Mouse (Mus musculus) retina, adult 2 months (tissue): Measurements from ENCODE around the gene Ssr2.
"Not testable (repeated sequence)": the region's sequence is repeated elsewhere in the genome, so short reads cannot be mapped to it uniquely, and the experiment has no call there.

Experiments used
- DNase-seq: peaks from one replicate; pipeline ENCODE4 v3.0.0-alpha.2; 2012; ENCODE audit warnings: low read depth, low spot score

Gene Ssr2

GRCm38 (mm10) chr3:88596547-88596946, 20.9 kb downstream of the Ssr2 start:
- not testable (repeated sequence) for DNase-seq

GRCm38 (mm10) chr3:88602466-88602865, 26.8 kb downstream of the Ssr2 start:
- no peak for DNase-seq

GRCm38 (mm10) chr3:88603714-88604161, 28.1 kb downstream of the Ssr2 start:
- no peak for DNase-seq

GRCm38 (mm10) chr3:88604863-88605262, 29.2 kb downstream of the Ssr2 start:
- DNase-seq = no peak

- DNase-seq = not testable (repeated sequence)
Observed at GRCm38 (mm10) chr3:88605666-88606065, 30.0 kb downstream of the Ssr2 start, which contains the start of gene Arhgef2. Gene Arhgef2 (plus strand): TSS chr3:88605966.

DNA sequence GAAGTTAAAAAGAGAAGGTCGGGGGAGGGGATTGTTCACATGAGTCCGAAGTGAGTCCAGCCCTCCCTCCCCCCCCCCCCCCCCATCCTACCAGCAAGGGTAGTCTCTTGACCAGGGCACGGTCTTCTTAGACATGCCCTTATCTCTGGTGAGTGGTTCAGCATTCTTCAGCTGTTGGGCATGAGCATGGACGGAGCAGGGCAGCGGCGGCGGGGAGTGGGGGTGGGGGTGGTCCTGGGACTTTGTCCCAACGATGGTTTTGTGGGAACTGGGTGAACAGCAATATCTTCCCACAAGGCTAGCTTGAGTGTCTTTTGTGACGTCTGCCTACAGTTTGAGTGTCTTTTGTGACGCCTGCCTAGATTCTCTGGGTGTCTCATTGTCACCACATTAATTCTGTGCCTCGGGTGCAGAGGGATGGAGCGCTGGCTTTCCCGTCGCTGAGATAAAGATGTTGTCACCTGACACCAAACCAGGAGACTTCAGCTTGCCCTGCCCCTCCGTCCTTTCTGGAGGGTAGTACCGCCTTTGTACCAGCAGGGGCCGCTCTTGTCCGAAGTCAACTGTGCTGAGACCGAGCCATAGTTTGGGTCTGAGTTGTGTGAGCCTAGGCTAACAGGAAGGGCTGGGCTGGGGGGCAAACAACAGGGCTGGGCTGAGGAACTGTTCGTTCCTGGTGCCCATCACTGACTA, 31.5 kb downstream of the Ssr2 start:
- peak; percentile 66 for DNase-seq

GRCm38 (mm10) chr3:88607758-88608138, 32.1 kb downstream of the Ssr2 start:
- no peak for DNase-seq

GRCm38 (mm10) chr3:88609066-88609465, 33.4 kb downstream of the Ssr2 start:
- no peak for DNase-seq

GRCm38 (mm10) chr3:88614418-88614817, 38.7 kb downstream of the Ssr2 start:
- DNase-seq = no peak

GRCm38 (mm10) chr3:88615117-88615516, 39.4 kb downstream of the Ssr2 start:
- DNase-seq = no peak

DNA sequence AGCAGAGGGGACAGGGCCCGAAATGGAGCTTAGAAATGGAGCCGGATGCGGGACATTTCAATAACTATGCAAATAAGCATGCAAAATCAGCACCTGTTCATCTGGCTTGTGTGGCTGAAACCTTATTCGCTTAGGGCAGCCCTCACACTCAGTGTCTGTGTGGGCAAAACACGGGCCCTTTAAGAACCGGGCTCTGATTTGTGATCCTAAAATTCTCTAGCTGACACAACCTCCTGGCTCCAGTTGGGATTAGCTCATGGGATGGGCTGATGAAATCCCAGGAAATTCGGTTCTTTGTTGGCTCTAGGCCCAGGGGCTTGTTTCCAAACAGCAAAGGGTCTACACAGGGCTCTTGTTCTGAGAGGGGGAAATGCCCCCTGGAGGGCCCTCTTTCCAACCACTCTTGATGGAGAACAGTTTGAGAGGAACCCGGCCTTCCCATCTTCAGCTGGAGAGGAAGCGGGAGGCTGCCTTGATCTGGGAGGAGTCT, 40.3 kb downstream of the Ssr2 start:
- no peak for DNase-seq

GRCm38 (mm10) chr3:88616951-88617500, 41.4 kb downstream of the Ssr2 start:
- no peak for DNase-seq

DNA sequence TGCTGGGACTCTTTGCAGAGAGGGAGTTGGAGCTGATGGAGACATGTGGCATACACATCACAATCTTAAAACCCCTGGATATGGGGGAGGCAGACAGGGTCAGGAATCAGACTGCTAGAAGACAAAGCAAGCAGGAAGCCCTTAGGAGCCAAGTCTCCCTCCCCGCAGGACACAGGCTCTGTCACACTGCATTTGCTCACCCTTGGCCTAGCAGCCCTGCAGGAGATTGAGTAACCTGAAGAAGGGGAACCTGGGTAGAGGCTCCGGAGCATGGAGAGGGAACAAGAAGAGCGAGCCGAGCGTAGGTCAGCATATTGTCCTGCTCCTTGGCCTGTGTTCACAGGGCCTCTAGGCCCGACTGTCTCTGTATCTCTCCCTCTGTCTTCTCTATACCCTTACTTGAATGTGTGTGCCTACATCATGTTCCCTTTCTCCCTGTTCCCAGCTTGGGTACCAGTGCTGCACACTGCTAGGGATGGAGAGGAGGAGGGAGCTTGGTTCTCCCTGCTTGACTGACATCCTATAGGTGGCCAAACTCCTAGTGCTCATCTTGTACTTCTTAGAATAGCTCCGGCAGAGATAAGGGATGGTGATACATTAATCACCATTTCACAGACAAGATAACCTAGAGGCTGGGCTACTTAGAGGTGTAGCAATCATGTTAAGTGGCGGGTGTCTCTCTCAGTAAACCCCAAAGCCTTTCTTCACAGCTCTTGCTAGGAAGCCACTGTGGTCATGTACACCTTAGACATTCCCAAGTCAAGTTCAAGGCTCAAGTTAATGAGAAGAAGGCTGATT, 42.6 kb downstream of the Ssr2 start:
- DNase-seq = no peak

DNA sequence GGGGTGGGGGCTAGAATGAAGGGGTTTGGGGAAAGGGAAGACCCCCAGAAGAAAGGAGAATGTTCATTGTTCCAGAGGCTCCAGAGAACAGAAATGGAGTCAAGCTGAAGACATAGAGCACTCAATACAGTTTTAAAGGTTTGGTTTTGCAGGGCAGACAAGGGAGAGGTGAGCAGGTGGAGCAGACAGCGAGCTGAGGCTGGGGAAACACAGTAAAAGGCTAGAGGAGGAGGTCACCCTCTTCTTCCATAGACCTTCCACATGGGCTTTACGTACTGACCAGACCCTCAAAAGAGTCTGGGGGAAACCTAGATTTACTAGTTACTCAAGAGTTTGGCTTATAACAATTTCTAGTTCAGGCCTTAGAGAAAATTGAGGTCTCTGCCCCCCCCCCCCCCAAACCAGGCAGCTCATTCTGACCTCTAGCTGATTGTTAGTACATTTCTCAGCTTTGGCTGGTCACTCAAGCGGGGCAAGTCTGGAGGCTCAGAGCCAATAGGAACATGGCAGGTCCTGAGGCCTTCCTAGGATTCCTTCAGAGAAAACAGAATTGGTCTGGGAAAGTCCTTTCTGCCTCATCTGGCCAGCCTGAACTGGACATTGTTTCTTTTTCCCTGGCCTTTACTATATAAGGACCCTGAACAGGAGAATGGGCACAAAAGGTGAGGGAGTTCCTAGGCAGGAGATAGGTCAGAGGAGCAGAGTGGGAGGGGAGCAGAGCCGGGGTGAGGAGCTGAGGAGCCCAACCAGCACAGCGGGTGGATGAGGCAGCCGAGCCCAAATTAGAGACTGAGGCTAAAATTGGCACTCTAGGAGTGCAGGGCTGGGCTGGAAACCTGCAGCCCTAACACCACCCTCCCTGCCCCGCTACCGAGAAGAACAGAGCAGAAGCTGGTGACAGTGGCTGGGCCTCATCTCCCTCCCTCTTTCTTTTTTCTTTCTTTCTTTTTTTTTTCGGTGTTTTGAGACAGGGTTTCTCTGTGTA, 43.7 kb downstream of the Ssr2 start:
- DNase-seq = no peak

- DNase-seq = no peak
Observed at GRCm38 (mm10) chr3:88620146-88620991, 44.7 kb downstream of the Ssr2 start.

DNA sequence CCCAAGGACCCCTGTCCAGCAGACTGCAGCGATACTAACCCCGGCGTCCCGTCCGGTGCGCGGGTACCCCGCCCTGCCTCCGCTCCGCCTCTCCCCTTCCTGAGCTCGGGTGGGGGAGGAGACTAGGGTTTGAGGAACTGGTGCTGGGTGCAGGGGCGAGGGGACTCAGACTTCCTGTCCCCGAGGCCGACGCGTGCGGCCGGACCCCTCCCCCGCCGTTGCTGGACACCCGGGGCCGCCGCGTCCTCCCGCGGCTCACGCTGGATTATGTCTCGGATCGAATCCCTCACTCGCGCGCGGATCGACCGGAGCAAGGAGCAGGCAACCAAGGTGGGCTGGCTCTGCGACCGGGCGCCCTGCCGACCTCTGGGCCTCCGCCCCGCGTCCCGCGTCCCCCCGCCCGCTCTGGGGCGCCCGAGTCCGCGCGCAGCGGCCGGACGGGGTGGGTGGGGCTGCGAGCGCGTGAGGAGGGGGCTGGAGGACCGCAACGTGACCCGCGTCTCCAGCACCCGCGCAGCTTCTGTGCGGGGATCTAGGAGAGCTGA, 45.4 kb downstream of the Ssr2 start:
- DNase-seq = no peak

GRCm38 (mm10) chr3:88621537-88622112, 45.9 kb downstream of the Ssr2 start:
- DNase-seq = no peak

DNA sequence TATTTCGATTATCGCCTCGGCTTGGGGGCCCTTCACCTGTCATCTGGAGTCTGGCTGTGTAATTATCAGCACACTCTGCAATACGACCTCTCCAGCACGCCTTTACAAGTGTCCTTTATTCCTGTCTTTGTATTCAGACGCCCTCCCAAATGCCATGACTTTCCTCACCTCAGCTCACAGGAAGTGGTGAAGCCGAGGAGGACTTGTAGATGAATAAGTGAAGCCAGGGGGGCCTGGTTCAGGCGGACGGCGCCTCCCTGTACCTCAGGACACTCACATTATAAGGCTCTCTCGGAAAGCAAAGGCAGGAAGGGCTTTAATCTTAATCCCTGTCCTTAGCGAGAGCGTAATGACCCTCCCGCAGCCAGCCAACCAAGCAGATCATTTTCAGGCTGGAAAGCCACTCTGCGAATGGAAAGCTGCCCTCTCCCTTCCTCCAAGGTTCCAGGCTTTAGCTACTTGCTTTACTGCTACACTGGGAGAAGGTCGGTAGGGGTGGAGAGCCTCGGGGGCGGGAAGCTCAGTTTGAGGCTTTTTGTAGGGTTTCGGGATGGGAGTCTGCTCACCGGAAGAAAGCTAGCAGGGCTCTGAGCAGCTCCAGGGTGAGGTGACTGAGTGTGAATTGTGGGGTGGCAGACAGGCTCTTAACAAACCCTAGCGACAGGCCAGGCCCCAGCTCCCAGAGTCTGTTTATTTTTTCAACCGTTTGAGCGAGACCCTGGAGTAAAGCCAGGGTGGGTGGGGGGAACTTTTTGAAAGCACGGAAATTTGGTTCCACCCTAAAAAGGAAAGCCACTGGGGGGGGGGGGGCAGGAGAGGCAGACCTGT, 46.7 kb downstream of the Ssr2 start:
- DNase-seq = peak; percentile 67

GRCm38 (mm10) chr3:88622941-88623345, 47.3 kb downstream of the Ssr2 start:
- DNase-seq = no peak
